Comparison of ENCODE assay signal across 25 mouse cellular contexts in the genomic region with DNA sequence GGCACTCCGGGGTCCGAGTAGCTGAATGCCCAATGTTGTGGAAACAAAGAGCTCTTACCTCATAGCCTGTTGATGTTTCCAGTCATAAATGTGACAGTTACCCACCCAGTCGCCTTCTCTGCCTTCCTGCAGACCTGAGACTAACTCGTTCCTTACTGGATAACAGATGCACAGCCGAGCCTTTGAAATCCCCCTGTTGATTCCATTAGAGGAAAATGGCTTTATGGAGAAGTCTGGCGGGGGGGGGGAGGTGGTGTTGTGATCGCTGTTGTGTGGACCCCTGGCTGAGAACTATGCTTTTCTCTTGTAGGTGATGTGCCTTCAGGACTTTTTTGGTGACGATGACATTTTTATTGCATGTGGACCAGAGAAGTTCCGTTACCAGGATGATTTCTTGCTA.
DNase-seq lines count a peak whose midpoint lies in the region; ATAC-seq lines count a peak whose summit lies in the region.
"Had no signal": no experiment of that assay in that cellular context is flagged by ENCODE, and none has a peak within 500 bp of the region (broad histone marks: within the 10 kb centered on the region; RNA-seq: fewer than 3 reads in every experiment).

No protein-coding gene starts in this region.

- ATAC-seq in embryonic facial prominence, embryonic 13.5 days (ENCODE audit: insufficient number of reproducible peaks, insufficient read depth, low FRiP score, low TSS enrichment, low read depth) = no peak
- ATAC-seq in limb, embryonic 12.5 days (ENCODE audit: insufficient number of reproducible peaks, insufficient read depth, low FRiP score, low TSS enrichment, low read depth) = no peak; the same call in 1 of the 2 replicates
- ATAC-seq: activated CD4-positive, CD25-positive, alpha-beta regulatory T cell, adult 4 months; forebrain, embryonic 14.5 days; intestine, embryonic 16.5 days; midbrain, embryonic 15.5 days had no signal

- peak overlapping the region; percentile 44 for H3K27ac ChIP-seq in embryonic facial prominence, embryonic 13.5 days
- H3K27ac ChIP-seq in limb, embryonic 12.5 days = peak overlapping the region; percentile 62; the same call in 1 of the 2 replicates
- H3K27ac ChIP-seq: gastrocnemius, adult 2 months; hindbrain, embryonic 10.5 days; liver, embryonic 15.5 days; midbrain, embryonic 10.5 days; midbrain, embryonic 15.5 days had no signal

- peak; percentile 13 for DNase-seq in embryo, embryonic 10 days (ENCODE audit: low spot score)
- DNase-seq in embryo, embryonic 9.5 days (ENCODE audit: extremely low spot score) = no peak
- no peak for DNase-seq in frontal cortex, adult 2 months (ENCODE audit: extremely low spot score in 1 of 2, low spot score in 1 of 2)
- DNase-seq in left cerebral cortex, postnatal 36 days (ENCODE audit: low spot score in 2 of 2) = no peak
- no peak for DNase-seq in kidney, adult 9 months
- DNase-seq: adrenal gland, adult 2 months; cerebellum, adult 9-10 months; gastrocnemius, adult 2 months; heart, postnatal 14 days; kidney, adult 8-10 months; kidney, postnatal 10 days; lung, postnatal 14 days; right cerebral cortex, postnatal 25 days; thymus, postnatal 14 days had no signal

- peaks cover 22% of the 10 kb centered on the region for H3K4me1 ChIP-seq in embryonic facial prominence, embryonic 13.5 days
- H3K4me1 ChIP-seq in limb, embryonic 12.5 days (replicated peaks) = peaks cover 20% of the 10 kb centered on the region
- H3K4me1 ChIP-seq: liver, embryonic 15.5 days had no signal

- no peaks in the 10 kb centered on the region for H3K27me3 ChIP-seq in embryonic facial prominence, embryonic 13.5 days
- H3K27me3 ChIP-seq in limb, embryonic 12.5 days = no peaks in the 10 kb centered on the region
- H3K27me3 ChIP-seq: CH12.LX; liver, embryonic 15.5 days; midbrain, embryonic 15.5 days had no signal

- no peaks in the 10 kb centered on the region for H3K9me3 ChIP-seq in embryonic facial prominence, embryonic 13.5 days
- H3K9me3 ChIP-seq in limb, embryonic 12.5 days = no peaks in the 10 kb centered on the region
- H3K9me3 ChIP-seq: hindbrain, embryonic 10.5 days; liver, embryonic 15.5 days; midbrain, embryonic 10.5 days; midbrain, embryonic 15.5 days had no signal

- H3K4me3 ChIP-seq in embryonic facial prominence, embryonic 13.5 days = no peak overlapping the region
- H3K4me3 ChIP-seq in limb, embryonic 12.5 days (replicated peaks) = no peak overlapping the region
- H3K4me3 ChIP-seq: gastrocnemius, adult 2 months; hindbrain, embryonic 10.5 days; liver, embryonic 15.5 days; midbrain, embryonic 10.5 days; midbrain, embryonic 15.5 days had no signal

- H3K4me2 ChIP-seq in embryonic facial prominence, embryonic 13.5 days = 0 out of 2 replicates have a peak overlapping the region, but pooled peaks have one; percentile 2
- peak overlapping the region; percentile 17; the same call in 1 of the 2 replicates for H3K4me2 ChIP-seq in limb, embryonic 12.5 days
- H3K4me2 ChIP-seq: liver, embryonic 15.5 days; lung, embryonic 14.5 days; midbrain, embryonic 15.5 days had no signal

- WGBS in embryonic facial prominence, embryonic 13.5 days = 20% methylated on average over 9 of the region's 9 CpGs
- WGBS in limb, embryonic 12.5 days = 4% methylated on average over 9 of the region's 9 CpGs

- intact Hi-C loops in left cerebral cortex, postnatal 36 days (cut with DNase I) = no loop called here

- no peaks in the 10 kb centered on the region for H3K36me3 ChIP-seq in embryonic facial prominence, embryonic 13.5 days
- no peaks in the 10 kb centered on the region for H3K36me3 ChIP-seq in limb, embryonic 12.5 days
- H3K36me3 ChIP-seq: hindbrain, embryonic 10.5 days; liver, embryonic 15.5 days; midbrain, embryonic 10.5 days; midbrain, embryonic 15.5 days had no signal

- no peak overlapping the region for H3K9ac ChIP-seq in embryonic facial prominence, embryonic 13.5 days
- H3K9ac ChIP-seq in limb, embryonic 12.5 days (replicated peaks) = no peak overlapping the region
- H3K9ac ChIP-seq: liver, embryonic 15.5 days; lung, embryonic 14.5 days; midbrain, embryonic 15.5 days had no signal
